Mouse (Mus musculus) neural tube, embryonic 15.5 days (tissue): ENCODE measurements around the gene Akna. TPM values are rescaled to one million over a fixed set of nuclear protein-coding genes. Genes with fewer than 3 reads are reported as not detected.
"Not testable (repeated sequence)": the region's sequence is repeated elsewhere in the genome, so short reads cannot be mapped to it uniquely, and the experiment has no call there.

Experiments
- ATAC-seq: fragments of 200-750 bp; cut with Nextera tagmentation; 2 replicates; pipeline ENCODE4 v1.8.0; 2017; ENCODE audit warnings: mild to moderate bottlenecking, moderate TSS enrichment, moderate library complexity; ENCODE audit not compliant: low FRiP score
- H3K27ac ChIP-seq: fragments of 300-500 bp; sonication (generic); replicated peaks from 2 replicates; pipeline ENCODE4 v1.5.1; 2015; ENCODE audit warnings: mild to moderate bottlenecking, inconsistent platforms
- H3K27me3 ChIP-seq: fragments of 300-500 bp; sonication (generic); replicated peaks from 2 replicates; pipeline ENCODE4 v1.6.1; 2015; ENCODE audit warnings: inconsistent platforms
- H3K36me3 ChIP-seq: fragments of 300-500 bp; sonication (generic); 2 replicates; pipeline ENCODE4 v1.6.1; 2015; ENCODE audit warnings: inconsistent platforms
- H3K4me1 ChIP-seq: fragments of 300-500 bp; sonication (generic); 2 replicates; pipeline ENCODE4 v1.6.1; 2015; ENCODE audit warnings: inconsistent platforms
- H3K4me2 ChIP-seq: fragments of 300-500 bp; sonication (generic); 2 replicates; pipeline ENCODE4 v1.6.1; 2015; ENCODE audit warnings: inconsistent platforms, mild to moderate bottlenecking, moderate library complexity
- H3K4me3 ChIP-seq: fragments of 300-500 bp; sonication (generic); replicated peaks from 2 replicates; pipeline ENCODE4 v1.5.1; 2015; ENCODE audit warnings: mild to moderate bottlenecking, inconsistent platforms
- H3K9ac ChIP-seq: fragments of 300-500 bp; sonication (generic); replicated peaks from 2 replicates; pipeline ENCODE4 v1.6.1; 2015; ENCODE audit warnings: mild to moderate bottlenecking, inconsistent platforms
- H3K9me3 ChIP-seq: fragments of 300-500 bp; sonication (generic); replicated peaks from 2 replicates; pipeline ENCODE4 v1.6.1; 2016; ENCODE audit warnings: inconsistent platforms
- WGBS: fragments of 180-500 bp; shearing (Covaris S2); methylation state at CpG from one replicate; pipeline ENCODE4 v1.1.7; 2015; ENCODE audit warnings: mixed read lengths; 5-methylcytosine and 5-hydroxymethylcytosine counted together
- polyA plus RNA-seq: library from polyadenylated mRNA; unstranded; fragments of >200 nt; fragmentation: Nextera tagmentation; extraction: Ambion mirVana; gene quantifications from 2 replicates; pipeline ENCODE4 v1.2.1, GENCODE M21; 2015

Gene Akna
- polyA plus RNA-seq, 1 experiment from 2014 or later: 3.1 TPM

DNA sequence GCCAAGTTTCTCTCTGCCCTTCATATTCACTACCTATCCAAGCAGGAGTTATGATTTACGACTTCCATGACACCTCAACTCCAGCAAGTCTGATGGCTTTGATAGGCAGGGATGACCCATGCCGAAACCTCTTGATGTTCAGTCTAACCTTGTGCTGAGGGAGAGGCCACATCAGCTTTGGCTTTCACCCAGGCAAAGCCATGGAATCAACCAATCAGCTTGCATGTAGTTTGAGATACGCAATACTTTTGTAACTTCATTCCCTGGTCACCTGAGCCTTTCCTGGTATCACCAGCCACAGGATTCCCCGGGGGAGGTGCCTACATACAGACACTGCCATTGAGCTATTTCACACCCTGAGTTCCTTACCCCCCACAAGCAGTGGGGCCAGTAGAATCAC is 56.5 kb downstream of the Akna start:
- no peak for ATAC-seq
- H3K36me3 ChIP-seq: no peaks in the 10 kb centered on the region
- no peak overlapping the region for H3K27ac ChIP-seq
- no peaks in the 10 kb centered on the region for H3K27me3 ChIP-seq
- no peaks in the 10 kb centered on the region for H3K4me1 ChIP-seq
- H3K9me3 ChIP-seq: no peaks in the 10 kb centered on the region
- no peak overlapping the region for H3K4me3 ChIP-seq
- H3K4me2 ChIP-seq: no peak overlapping the region
- WGBS: 94% methylated on average over 4 of the region's 4 CpGs
- no peak overlapping the region for H3K9ac ChIP-seq

DNA sequence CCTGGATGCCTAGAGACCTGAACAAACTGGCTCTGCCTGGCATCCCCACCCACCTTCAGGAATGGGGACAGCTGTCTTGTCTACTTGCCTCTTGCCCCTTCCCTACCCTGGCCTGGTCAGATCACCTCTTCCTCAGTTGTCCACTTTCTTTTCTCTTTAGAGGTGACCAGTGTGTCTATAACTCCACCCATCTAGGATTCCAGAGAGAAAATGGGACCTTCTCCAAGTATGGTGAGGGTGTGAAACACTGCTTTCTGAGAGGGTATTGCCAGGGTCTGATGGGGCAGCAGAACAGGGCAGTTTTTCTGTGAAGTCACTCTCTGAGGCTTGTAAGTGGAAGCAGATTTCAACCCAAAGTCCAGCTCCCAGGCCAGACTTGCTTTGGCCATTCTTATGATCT is 57.9 kb downstream of the Akna start:
- Histone ChIP-seq H3K4me2 (no peak overlapping the region), H3K36me3 (no peaks in the 10 kb centered on the region)

DNA sequence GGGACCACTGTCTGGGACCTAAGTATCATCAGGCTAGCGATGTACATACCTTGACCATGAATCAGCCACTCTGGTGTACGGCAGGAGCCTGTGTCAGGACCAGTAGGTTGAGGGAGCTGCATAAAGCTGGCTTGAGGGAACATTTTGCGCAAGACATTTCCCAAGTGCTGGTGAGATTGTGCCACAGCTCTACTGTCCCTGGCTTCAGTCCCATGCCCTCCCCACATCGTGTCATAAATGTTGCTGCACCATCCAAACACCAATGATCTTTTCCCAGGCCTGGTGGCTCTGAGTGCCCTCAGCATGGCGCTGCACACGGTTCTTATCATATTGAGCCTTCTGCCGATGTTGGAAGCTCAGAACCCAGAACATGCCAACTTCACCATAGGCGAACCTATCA is 58.9 kb downstream of the Akna start, which contains the start of gene Orm1:
Gene Orm1, plus strand, starts transcription at position 266 of the 400 bp plus-strand sequence.
- Histone ChIP-seq H3K9me3 (no peaks in the 10 kb centered on the region), H3K9ac (no peak within 1 kb of the TSS), H3K27ac (no peak within 1 kb of the TSS), H3K4me2 (no peak within 1 kb of the TSS), H3K36me3 (no peaks in the 10 kb centered on the region), H3K4me3 (no peak within 1 kb of the TSS), H3K4me1 (no peaks in the 10 kb centered on the region), H3K27me3 (no peaks in the 10 kb centered on the region)
- ATAC-seq: no peak
- 90% methylated on average over 8 of the region's 8 CpGs for WGBS

More for the DNA sequence above, 57.9 kb downstream of the Akna start:
- Histone ChIP-seq H3K27ac (no peak overlapping the region), H3K27me3 (no peaks in the 10 kb centered on the region), H3K9ac (no peak overlapping the region), H3K9me3 (no peaks in the 10 kb centered on the region), H3K4me1 (no peaks in the 10 kb centered on the region), H3K4me3 (no peak overlapping the region)
- ATAC-seq: no peak

DNA sequence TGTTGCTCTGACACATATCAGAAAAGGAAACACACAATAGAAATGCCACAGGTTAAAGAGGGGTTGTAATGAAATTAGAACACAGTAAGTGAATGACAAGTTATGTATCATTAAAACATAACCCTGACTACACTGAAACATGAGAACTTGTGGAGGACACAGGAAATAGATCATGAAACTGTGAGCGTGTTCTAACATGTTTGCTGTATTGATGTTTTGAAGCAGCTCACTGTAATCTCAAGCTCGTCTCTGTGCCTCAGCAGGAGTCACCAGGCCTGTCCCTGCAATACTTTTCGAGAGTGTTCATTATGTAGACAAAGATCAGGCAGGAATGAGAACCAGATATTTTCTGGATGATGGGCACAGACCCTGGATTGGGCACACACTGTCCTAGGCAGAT is 59.5 kb downstream of the Akna start:
- ATAC-seq: no peak
- 66% methylated on average over 3 of the region's 3 CpGs for WGBS
- H3K27ac ChIP-seq: no peak overlapping the region
- H3K4me1 ChIP-seq: no peaks in the 10 kb centered on the region
- no peak overlapping the region for H3K4me3 ChIP-seq
- H3K9ac ChIP-seq: no peak overlapping the region
- no peak overlapping the region for H3K4me2 ChIP-seq
- no peaks in the 10 kb centered on the region for H3K9me3 ChIP-seq
- H3K36me3 ChIP-seq: no peaks in the 10 kb centered on the region
- H3K27me3 ChIP-seq: no peaks in the 10 kb centered on the region

DNA sequence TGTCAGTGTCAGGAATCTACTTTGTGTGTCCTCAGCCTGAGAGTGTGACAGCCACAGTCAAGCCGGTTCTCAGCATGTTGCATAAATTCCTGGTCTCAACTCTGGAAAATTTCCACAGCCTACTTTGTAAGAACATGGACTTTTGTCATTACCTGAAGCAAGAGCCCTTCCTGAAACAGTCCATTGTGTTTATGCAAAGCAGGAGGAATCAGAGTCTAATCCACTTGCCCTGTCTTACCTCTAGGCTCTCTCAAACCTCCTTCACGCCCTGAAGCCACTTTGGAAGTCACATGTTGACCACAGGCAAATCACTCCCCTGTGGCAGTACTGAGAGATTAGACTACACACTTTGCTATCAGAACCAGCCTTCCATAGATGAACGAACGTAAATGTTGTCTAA is 60.7 kb downstream of the Akna start:
- no peak overlapping the region for H3K9ac ChIP-seq
- no peak overlapping the region for H3K4me2 ChIP-seq
- H3K27me3 ChIP-seq: no peaks in the 10 kb centered on the region
- no peaks in the 10 kb centered on the region for H3K4me1 ChIP-seq
- H3K36me3 ChIP-seq: no peaks in the 10 kb centered on the region
- WGBS: 71% methylated on average over 4 of the region's 4 CpGs
- no peak for ATAC-seq
- H3K4me3 ChIP-seq: no peak overlapping the region
- no peaks in the 10 kb centered on the region for H3K9me3 ChIP-seq
- no peak overlapping the region for H3K27ac ChIP-seq

DNA sequence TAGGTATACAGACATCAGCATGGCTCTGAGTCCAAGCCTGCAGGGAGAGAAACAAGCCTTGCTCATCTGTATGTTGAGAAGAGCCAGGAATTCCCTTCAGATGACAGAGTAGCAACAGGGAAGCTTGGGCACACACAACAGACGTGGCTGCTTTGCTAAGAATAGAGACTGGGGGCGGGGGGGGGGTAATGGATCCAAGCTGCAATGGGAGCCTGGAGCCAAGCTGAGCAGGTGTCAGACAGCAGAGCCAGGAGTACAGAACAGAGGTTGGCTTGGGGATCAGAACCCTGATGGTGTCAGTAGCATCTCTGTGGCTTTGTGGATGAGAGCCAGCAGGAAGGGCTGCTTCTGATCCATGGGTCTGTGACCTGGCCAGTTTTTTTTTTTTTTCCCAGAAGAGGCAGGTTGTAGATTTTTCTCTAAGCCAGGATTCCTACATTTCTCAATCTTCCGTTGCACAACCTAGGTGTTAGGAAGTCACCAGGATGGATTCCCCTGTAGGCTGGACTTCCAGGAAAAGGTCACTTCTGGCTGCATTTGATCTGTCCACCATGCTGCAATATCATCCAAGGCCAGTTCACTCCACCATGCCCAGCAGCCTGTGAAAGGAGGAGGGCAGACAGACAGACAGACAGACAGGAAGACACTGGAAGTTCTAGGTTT is 64.6 kb downstream of the Akna start:
- no peaks in the 10 kb centered on the region for H3K27me3 ChIP-seq
- no peaks in the 10 kb centered on the region for H3K4me1 ChIP-seq
- H3K9me3 ChIP-seq: no peaks in the 10 kb centered on the region
- H3K4me2 ChIP-seq: no peak overlapping the region
- H3K9ac ChIP-seq: no peak overlapping the region
- no peak overlapping the region for H3K27ac ChIP-seq
- ATAC-seq: no peak
- H3K36me3 ChIP-seq: no peaks in the 10 kb centered on the region
- no peak overlapping the region for H3K4me3 ChIP-seq
- 62% methylated on average over 3 of the region's 3 CpGs for WGBS

DNA sequence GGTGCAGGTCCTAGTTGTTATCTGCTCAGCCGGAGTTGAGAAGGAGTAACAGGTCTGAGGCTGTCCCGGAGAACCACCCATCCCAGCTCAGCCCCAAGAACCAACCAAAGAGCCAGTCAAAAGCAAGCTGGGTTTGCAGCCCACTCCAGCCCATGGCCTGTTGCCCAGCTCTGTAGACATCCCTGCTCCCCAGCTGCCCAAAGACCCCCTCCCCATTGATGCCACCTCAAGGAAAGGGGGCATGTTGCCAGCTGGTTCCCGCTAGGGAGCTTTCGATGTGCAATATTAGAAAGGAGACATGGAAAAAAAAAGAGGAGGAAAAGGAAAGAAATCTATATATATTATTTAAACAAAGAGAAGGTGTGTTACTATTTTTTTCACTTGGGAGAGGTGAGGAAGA is 69.8 kb downstream of the Akna start:
- Histone ChIP-seq H3K4me3 (no peak overlapping the region), H3K4me1 (no peaks in the 10 kb centered on the region), H3K27me3 (no peaks in the 10 kb centered on the region), H3K27ac (no peak overlapping the region), H3K36me3 (no peaks in the 10 kb centered on the region), H3K9me3 (no peaks in the 10 kb centered on the region), H3K4me2 (no peak overlapping the region), H3K9ac (no peak overlapping the region)
- 77% methylated on average over 4 of the region's 4 CpGs for WGBS
- ATAC-seq: no peak

DNA sequence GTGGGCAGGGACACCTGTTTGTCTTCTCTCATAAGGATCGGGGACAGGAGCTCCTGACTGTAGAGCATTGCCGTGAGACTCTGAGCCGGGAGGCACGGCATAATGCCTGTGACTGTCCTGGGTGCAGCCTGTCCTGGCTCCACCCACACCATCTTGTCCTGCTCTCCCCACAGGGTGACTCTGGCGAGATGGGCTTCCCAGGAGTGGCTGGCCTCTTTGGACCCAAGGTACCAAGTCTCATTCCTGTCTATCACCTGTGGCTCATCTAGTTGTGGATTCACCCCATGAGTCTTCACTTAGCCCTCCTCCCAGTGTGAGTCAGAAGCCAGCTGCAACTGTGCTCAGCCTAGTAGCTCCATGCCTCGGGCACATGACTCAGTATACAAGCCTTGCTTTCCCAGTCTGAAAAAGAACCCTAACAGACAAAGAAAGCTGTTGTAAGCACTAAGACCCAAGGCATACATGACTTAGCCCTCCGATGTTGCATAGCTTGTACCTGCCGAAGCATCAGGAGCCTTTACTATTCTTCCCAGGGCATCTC is 79.8 kb downstream of the Akna start:
- 82% methylated on average over 8 of the region's 8 CpGs for WGBS
- no peak overlapping the region for H3K27ac ChIP-seq
- no peaks in the 10 kb centered on the region for H3K27me3 ChIP-seq
- no peak overlapping the region for H3K9ac ChIP-seq
- no peak for ATAC-seq
- H3K36me3 ChIP-seq: no peaks in the 10 kb centered on the region
- H3K9me3 ChIP-seq: no peaks in the 10 kb centered on the region
- no peak overlapping the region for H3K4me3 ChIP-seq
- no peaks in the 10 kb centered on the region; the same call in 1 of the 2 replicates for H3K4me1 ChIP-seq
- no peak overlapping the region for H3K4me2 ChIP-seq

DNA sequence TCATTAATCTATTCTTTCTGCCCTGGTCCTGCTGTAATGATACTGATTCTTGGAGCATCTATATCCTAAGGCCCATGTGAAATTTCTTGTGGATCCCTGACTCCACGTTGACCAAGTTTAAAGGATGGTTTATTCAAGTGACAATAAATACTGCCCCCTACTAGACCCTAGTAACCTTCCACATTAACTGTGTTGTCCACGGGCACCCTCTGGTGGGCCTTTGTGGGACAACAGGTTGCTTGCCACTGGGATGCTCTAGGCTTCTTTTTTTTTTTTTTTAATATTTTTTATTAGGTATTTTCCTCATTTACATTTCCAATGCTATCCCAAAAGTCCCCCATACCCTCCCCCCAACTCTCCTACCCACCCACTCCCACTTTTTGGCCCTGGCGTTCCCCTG is 83.6 kb downstream of the Akna start:
- not testable (repeated sequence) for ATAC-seq, H3K9me3 ChIP-seq, H3K27me3 ChIP-seq, H3K4me2 ChIP-seq, H3K4me1 ChIP-seq, H3K27ac ChIP-seq, H3K4me3 ChIP-seq, H3K36me3 ChIP-seq, H3K9ac ChIP-seq
- 33% methylated on average over 3 of the region's 3 CpGs for WGBS

Other genes with a start within 250 kb of the Akna start
- gene Ambp, start 248.6 kb downstream of the Akna start, polyA plus RNA-seq: 0.28 and 3.2 TPM in 2 replicates
- 0.05 and 8.4 TPM in 2 replicates for gene Kif12, start 231.2 kb downstream of the Akna start, polyA plus RNA-seq
- gene Col27a1, start 189.3 kb downstream of the Akna start, polyA plus RNA-seq: 2.8 and 4.5 TPM in 2 replicates
- gene Orm1, start 58.8 kb downstream of the Akna start, polyA plus RNA-seq: not detected in 2 replicates
- not detected in 2 replicates for gene Orm3, start 47.2 kb downstream of the Akna start, polyA plus RNA-seq
- not detected in 2 replicates for gene Orm2, start 40.9 kb downstream of the Akna start, polyA plus RNA-seq
- 5.5 and 5.6 TPM in 2 replicates for gene Whrn, start 92.6 kb upstream of the Akna start, polyA plus RNA-seq
- 402 and 431 TPM in 2 replicates for gene Atp6v1g1, start 141.4 kb upstream of the Akna start, polyA plus RNA-seq
- gene Tmem268, start 155.4 kb upstream of the Akna start, polyA plus RNA-seq: 4.9 and 7.0 TPM in 2 replicates
- not detected in 2 replicates for gene Gm11213, start 201.9 kb upstream of the Akna start, polyA plus RNA-seq
- not detected in 2 replicates for gene Tex48, start 219.1 kb upstream of the Akna start, polyA plus RNA-seq